In the genomic region with DNA sequence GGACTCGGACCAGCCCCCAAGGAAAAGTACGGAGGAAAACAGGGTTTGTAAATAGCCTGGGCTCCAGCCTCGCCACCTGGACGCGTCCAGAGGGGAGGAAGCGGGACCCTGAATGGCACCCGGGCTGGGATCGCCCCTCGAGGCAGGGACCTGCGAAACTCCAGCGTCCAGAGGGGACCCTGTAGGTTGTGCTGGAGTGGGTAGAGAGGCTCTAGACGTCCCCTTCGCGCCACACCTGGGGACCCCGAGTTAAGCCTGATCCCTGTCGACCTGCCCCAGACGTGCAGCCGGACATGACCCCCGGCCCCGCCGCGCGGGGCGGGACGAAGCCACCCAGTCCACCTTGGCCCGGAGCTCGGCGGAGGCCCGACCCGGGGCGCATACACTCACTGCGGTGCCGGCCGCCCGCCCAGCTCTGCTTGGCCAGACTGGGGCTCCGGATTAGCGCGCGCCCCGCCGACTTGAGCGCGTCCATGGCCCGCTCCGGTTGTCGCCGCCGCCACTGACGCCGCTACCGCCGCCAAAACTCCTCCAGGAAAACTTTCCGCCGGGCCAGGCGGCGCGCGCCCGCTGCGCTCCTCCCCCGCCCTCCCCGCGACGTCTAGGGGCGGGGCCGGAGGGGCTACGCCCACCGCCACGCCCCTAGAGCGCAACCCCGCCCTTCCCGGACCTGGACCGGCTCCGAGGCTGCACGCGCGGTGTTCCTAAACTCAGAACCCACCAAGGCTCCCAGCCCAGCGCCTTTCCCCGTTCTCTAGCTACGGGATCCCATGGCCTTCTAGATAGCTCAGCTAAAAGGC, we compare ENCODE assay signal across 8 mouse cellular contexts. TPM values are rescaled to one million over a fixed set of nuclear protein-coding genes. Genes with fewer than 3 reads are reported as not detected.
DNase-seq lines count a peak whose midpoint lies in the region; ATAC-seq lines count a peak whose summit lies in the region.

A gene (minus strand): TSS at position 599 of the 800 bp plus-strand sequence.

- peaks cover 31% of the 10 kb centered on the region for H3K4me1 ChIP-seq in intestine, embryonic 16.5 days (ENCODE audit: control insufficient read depth, insufficient read depth, low read length)
- peaks cover 81% of the 10 kb centered on the region for H3K4me1 ChIP-seq in liver, embryonic 13.5 days (replicated peaks)
- H3K4me1 ChIP-seq in stomach, embryonic 16.5 days (ENCODE audit: control insufficient read depth, insufficient read depth, low read length) = peaks cover 34% of the 10 kb centered on the region

- H3K4me3 ChIP-seq in intestine, embryonic 16.5 days (ENCODE audit: low read length) = peak within 1 kb of the TSS; percentile 73
- H3K4me3 ChIP-seq in liver, embryonic 13.5 days (replicated peaks) = peak within 1 kb of the TSS; percentile 91
- H3K4me3 ChIP-seq in stomach, embryonic 16.5 days (replicated peaks; ENCODE audit: low read length) = peak within 1 kb of the TSS; percentile 76

- H3K27ac ChIP-seq in intestine, embryonic 16.5 days (ENCODE audit: low read length) = peak within 1 kb of the TSS; percentile 47; the same call in 1 of the 2 replicates
- H3K27ac ChIP-seq in liver, embryonic 13.5 days = peak within 1 kb of the TSS; percentile 97
- H3K27ac ChIP-seq in stomach, embryonic 16.5 days (ENCODE audit: low read length) = peak within 1 kb of the TSS; percentile 81

- 0 out of 2 replicates have a peak, but pooled peaks cover 2% of the 10 kb centered on the region for H3K27me3 ChIP-seq in intestine, embryonic 16.5 days (replicated peaks; ENCODE audit: control insufficient read depth, insufficient read depth, low read length)
- no peaks in the 10 kb centered on the region; the same call in 1 of the 2 replicates for H3K27me3 ChIP-seq in liver, embryonic 13.5 days
- no peaks in the 10 kb centered on the region for H3K27me3 ChIP-seq in stomach, embryonic 16.5 days (ENCODE audit: control insufficient read depth, insufficient read depth, low read length)

- DNase-seq in left cerebral cortex, postnatal 25 days (ENCODE audit: low spot score in 2 of 2) = peak; percentile 46 to 50
- DNase-seq in left cerebral cortex, adult 11 months (ENCODE audit: low spot score) = no peak
- peak; percentile 75 for DNase-seq in embryo, embryonic 10 days (ENCODE audit: low spot score)
- no peak for DNase-seq in gonadal fat pad, adult 2 months (ENCODE audit: low read depth)
- DNase-seq in liver, embryonic 13.5 days = peak; percentile 72
- DNase-seq in natural killer cell, adult 2 months (ENCODE audit: low spot score in 2 of 2) = peak; percentile 59 to 66

- H3K9ac ChIP-seq in intestine, embryonic 16.5 days (ENCODE audit: low read depth, low read length) = peak within 1 kb of the TSS; percentile 88
- H3K9ac ChIP-seq in liver, embryonic 13.5 days = peak within 1 kb of the TSS; percentile 97
- peak within 1 kb of the TSS; percentile 93 for H3K9ac ChIP-seq in stomach, embryonic 16.5 days (ENCODE audit: low read length)

- H3K9me3 ChIP-seq in intestine, embryonic 16.5 days (ENCODE audit: control insufficient read depth, low read length) = no peaks in the 10 kb centered on the region
- no peaks in the 10 kb centered on the region for H3K9me3 ChIP-seq in liver, embryonic 13.5 days (replicated peaks)
- H3K9me3 ChIP-seq in stomach, embryonic 16.5 days (replicated peaks; ENCODE audit: control insufficient read depth, low read length) = no peaks in the 10 kb centered on the region

- WGBS in intestine, embryonic 16.5 days = under 1% methylated on average over 80 of the region's 80 CpGs
- WGBS in liver, embryonic 13.5 days (ENCODE audit: insufficient replicate concordance) = under 1% methylated on average over 79 of the region's 80 CpGs
- WGBS in stomach, embryonic 16.5 days = under 1% methylated on average over 80 of the region's 80 CpGs

- intact Hi-C loops in left cerebral cortex, postnatal 25 days (cut with DNase I) = no loop called here

- peak within 1 kb of the TSS; percentile 95 for H3K4me2 ChIP-seq in intestine, embryonic 16.5 days (ENCODE audit: low read depth, low read length)
- peak within 1 kb of the TSS; percentile 98 for H3K4me2 ChIP-seq in liver, embryonic 13.5 days
- peak within 1 kb of the TSS; percentile 69 for H3K4me2 ChIP-seq in stomach, embryonic 16.5 days (ENCODE audit: low read depth, low read length)

- no peaks in the 10 kb centered on the region for H3K36me3 ChIP-seq in intestine, embryonic 16.5 days (ENCODE audit: control insufficient read depth, insufficient read depth, low read length)
- no peaks in the 10 kb centered on the region; the same call in 1 of the 2 replicates for H3K36me3 ChIP-seq in liver, embryonic 13.5 days
- no peaks in the 10 kb centered on the region for H3K36me3 ChIP-seq in stomach, embryonic 16.5 days (ENCODE audit: control insufficient read depth, insufficient read depth, low read length)

- ATAC-seq in intestine, embryonic 16.5 days = peak; percentile 81
- peak; percentile 73 for ATAC-seq in liver, embryonic 13.5 days (ENCODE audit: low read depth)
- ATAC-seq in stomach, embryonic 16.5 days (ENCODE audit: insufficient read depth, low FRiP score) = peak; percentile 88

RNA-seq across cellular contexts. Expression of the gene that starts here (rescaled TPM):
- 1 to 10 TPM; 2.7 TPM for total RNA-seq in left cerebral cortex, postnatal 25 days (2021)
- 13.7 and 17.2 TPM in 2 replicates for polyA plus RNA-seq in gonadal fat pad, adult 2 months (2012; rRNA removed)
- polyA plus RNA-seq in intestine, embryonic 16.5 days (2015; fragmentation: Nextera tagmentation; extraction: Ambion mirVana) = 19.0 and 19.6 TPM in 2 replicates
- 20.3 and 23.1 TPM in 2 replicates for polyA plus RNA-seq in liver, embryonic 13.5 days (2015; fragmentation: Nextera tagmentation; extraction: Ambion mirVana)
- 25.6 and 26.7 TPM in 2 replicates for polyA plus RNA-seq in stomach, embryonic 16.5 days (2015; fragmentation: Nextera tagmentation; extraction: Ambion mirVana)

Comparison
In these comparisons a context has a peak if more than half of its experiments do, and no peak if none do; other contexts are left out.
1. DNase-seq: peak in left cerebral cortex, postnatal 25 days (2 of 2), embryo, embryonic 10 days (single experiment), liver, embryonic 13.5 days (single experiment) and natural killer cell, adult 2 months (2 of 2); none in left cerebral cortex, adult 11 months (single experiment) and gonadal fat pad, adult 2 months (single experiment).
2. H3K27ac ChIP-seq: peak in every context shown above with its lines; median percentile 97 in liver, embryonic 13.5 days; 81 in stomach, embryonic 16.5 days; 47 in intestine, embryonic 16.5 days.
3. Peak in every context shown above with its lines, with median percentiles within 50 percentile points of each other: ATAC-seq, H3K4me2 ChIP-seq, H3K4me3 ChIP-seq and H3K9ac ChIP-seq.